Mouse (Mus musculus): ENCODE measurements around the gene Asic2.
A peak's percentile ranks its signal among the peaks of the same experiment; 100 is the strongest.

DNA sequence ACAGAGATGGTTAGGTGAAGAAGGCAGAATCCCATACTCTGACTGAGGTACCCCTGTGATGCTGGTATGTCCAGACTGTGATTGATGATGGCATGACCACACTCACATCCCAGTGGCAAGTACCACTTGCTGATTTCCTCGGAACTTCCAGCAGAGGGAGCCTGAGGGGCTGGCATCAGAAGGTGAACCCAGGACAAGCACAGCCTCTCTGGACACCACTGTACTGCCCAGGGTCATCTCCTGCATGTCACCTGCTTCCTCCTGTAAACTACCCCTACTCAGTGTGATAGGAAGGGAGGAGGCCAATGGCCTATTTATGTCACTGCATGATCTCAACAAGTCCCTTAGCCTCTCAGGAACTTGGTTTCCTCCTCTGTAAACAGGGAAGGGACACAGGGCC, 27.3 kb downstream of the Asic2 start:
- TF ChIP-seq CTCF (IDR thresholded peaks at IDR 0.05; ENCODE audit: low read depth) (peak; percentile 65), EP300 (optimal IDR thresholded peaks at IDR 0.05) (no peak)

Data from stomach, postnatal 0 days (tissue).